Comparison of ENCODE assay signal across 12 mouse cellular contexts in the genomic region with DNA sequence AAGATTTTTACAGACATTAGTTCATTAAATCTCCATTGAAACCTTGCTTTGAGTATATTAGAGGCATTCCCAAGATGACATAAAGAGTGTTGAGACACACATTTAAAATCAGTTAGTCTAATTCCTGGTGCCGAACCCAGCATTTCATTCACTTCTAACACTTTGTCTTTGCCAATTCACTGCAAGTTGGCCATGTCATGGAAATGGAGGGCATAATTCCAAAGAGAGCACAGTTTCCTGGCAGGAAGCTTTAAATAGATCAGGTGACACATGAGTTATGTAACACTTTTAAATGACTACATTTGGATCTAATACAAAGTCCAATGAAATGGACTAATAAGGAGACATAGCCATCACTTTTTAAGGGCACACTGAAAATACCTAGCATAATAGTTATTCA.
"Had no signal": no experiment of that assay in that cellular context is flagged by ENCODE, and none has a peak within 500 bp of the region (broad histone marks: within the 10 kb centered on the region; RNA-seq: fewer than 3 reads in every experiment).

No protein-coding gene starts in this region.

- H3K9me3 ChIP-seq: liver, embryonic 15.5 days; midbrain, embryonic 13.5 days had no signal

- H3K4me2 ChIP-seq: liver, embryonic 15.5 days; midbrain, embryonic 13.5 days had no signal

- H3K9ac ChIP-seq: liver, embryonic 15.5 days; midbrain, embryonic 13.5 days had no signal

- DNase-seq: kidney, postnatal 4 days; liver; lung, adult 2 months; lung, postnatal 36 days; right cerebral cortex, postnatal 14 days; thymus, postnatal 4 days had no signal

- H3K36me3 ChIP-seq: liver, embryonic 15.5 days; midbrain, embryonic 13.5 days had no signal

- H3K4me3 ChIP-seq: layer of hippocampus, adult 2 months; liver, embryonic 15.5 days; midbrain, embryonic 13.5 days had no signal

- H3K27ac ChIP-seq: kidney, postnatal 0 days; layer of hippocampus, adult 2 months; liver, embryonic 15.5 days; midbrain, embryonic 13.5 days; stomach, postnatal 0 days had no signal

- ATAC-seq: lung, postnatal 0 days; midbrain, embryonic 13.5 days had no signal

- H3K27me3 ChIP-seq: liver, embryonic 15.5 days; midbrain, embryonic 13.5 days had no signal

- H3K4me1 ChIP-seq: liver, embryonic 15.5 days; midbrain, embryonic 13.5 days had no signal
